Mouse (Mus musculus) CH12.LX (cell line): ENCODE data around the gene Rcor2.

Experiments
- CTCF ChIP-seq, 2 experiments: IDR thresholded peaks in 1 of 2; conservative IDR thresholded peaks in 1 of 2; 2 replicates each; pipeline ENCODE4 v1.5.1; 2011 to 2012; ENCODE audit warnings: low read depth in 2 of 2, low read length in 2 of 2, improper control_type of control experiment in 1 of 2, inconsistent platforms in 1 of 2, mild to moderate bottlenecking in 1 of 2, moderate library complexity in 1 of 2
- E2F4 ChIP-seq: IDR thresholded peaks from 2 replicates; pipeline ENCODE4 v1.6.1; 2011; ENCODE audit warnings: low read depth, low read length, improper control_type of control experiment; ENCODE audit not compliant: insufficient replicate concordance
- EP300 ChIP-seq: IDR thresholded peaks from 2 replicates; pipeline ENCODE4 v1.6.1; 2011; ENCODE audit warnings: low read length, improper control_type of control experiment
- MEF2A ChIP-seq: IDR thresholded peaks from 2 replicates; pipeline ENCODE4 v1.6.1; 2014; ENCODE audit warnings: low read depth, mild to moderate bottlenecking, inconsistent platforms, low read length, improper control_type of control experiment, borderline replicate concordance
- PAX5 ChIP-seq: IDR thresholded peaks from 2 replicates; pipeline ENCODE4 v1.6.1; 2012; ENCODE audit warnings: low read length, inconsistent platforms, mixed read lengths
- POLR2A ChIP-seq: IDR thresholded peaks from 2 replicates; pipeline ENCODE4 v1.6.1; 2011; ENCODE audit warnings: low read depth, mild to moderate bottlenecking, improper control_type of control experiment, low read length
- POLR2AphosphoS2 ChIP-seq: IDR thresholded peaks from 2 replicates; pipeline ENCODE4 v1.6.1; 2011; ENCODE audit warnings: low read depth, low read length, improper control_type of control experiment
- ZC3H11A ChIP-seq: IDR thresholded peaks from 2 replicates; pipeline ENCODE4 v1.6.1; 2012; ENCODE audit warnings: low read depth, mild to moderate bottlenecking, inconsistent platforms, low read length, improper control_type of control experiment
- ZNF384 ChIP-seq: IDR thresholded peaks from 2 replicates; pipeline ENCODE4 v1.6.1; 2012; ENCODE audit warnings: low read depth, low read length, improper control_type of control experiment, inconsistent platforms

GRCm38 (mm10) chr19:7222196-7222595, 44.9 kb upstream of the Rcor2 start:
- TF ChIP-seq PAX5, result no peak
- no peak for TF ChIP-seq CTCF (conservative IDR thresholded peaks at IDR 0.05 in 1 of 2, IDR thresholded peaks at IDR 0.05 in 1 of 2; ENCODE audit: low read depth in 2 of 2, low read length in 2 of 2)
- TF ChIP-seq MEF2A, result no peak
- no peak for TF ChIP-seq POLR2AphosphoS2
- no peak for TF ChIP-seq ZC3H11A
- no peak for TF ChIP-seq POLR2A
- no peak for TF ChIP-seq EP300
- no peak for TF ChIP-seq E2F4
- TF ChIP-seq ZNF384, result no peak
